Mouse (Mus musculus): ENCODE measurements around the gene Mrgprb3. TPM values are rescaled to one million over a fixed set of nuclear protein-coding genes. Genes with fewer than 3 reads are reported as not detected.

Gene Mrgprb3
- not detected for total RNA-seq (2021)
- long read RNA-seq, experiment 1: 0 reads
- long read RNA-seq, experiment 2: 0 reads

DNA sequence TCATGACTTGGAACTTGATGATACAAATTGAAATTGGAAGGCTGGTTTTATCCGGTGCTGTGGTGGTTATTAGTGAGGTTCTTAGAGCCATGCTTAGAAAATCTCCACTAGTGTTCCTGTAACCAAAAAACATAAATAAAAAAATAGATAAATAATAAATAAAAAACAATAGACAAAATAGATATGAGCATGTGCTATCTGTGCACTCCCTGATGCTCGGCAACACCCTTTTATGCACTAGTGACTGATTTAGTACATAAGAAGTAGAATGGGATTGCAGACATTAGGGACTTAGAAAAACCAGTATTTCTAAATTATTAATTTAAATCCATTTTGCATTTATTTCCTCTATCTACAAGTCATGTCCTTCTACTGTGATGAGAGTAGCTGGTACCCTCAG, at the start of gene Mrgprb3:
Gene Mrgprb3 (minus strand): TSS at position 101 of the 400 bp plus-strand sequence.
- no peak for DNase-seq
- intact Hi-C loops (cut with DNase I; ENCODE audit: low total_unique reads): no loop called here

Other genes with a start within 250 kb of the Mrgprb3 start
- under 1 TPM; 0.29 to 0.44 TPM for gene Mrgprb1, start 187.5 kb downstream of the Mrgprb3 start, total RNA-seq (2021)
- gene Mrgprx2, start 144.5 kb downstream of the Mrgprb3 start, total RNA-seq (2021): under 1 TPM; 0.07 to 0.16 TPM
- under 1 TPM; 0.25 to 0.35 TPM for gene Mrgprb2, start 85.7 kb downstream of the Mrgprb3 start, total RNA-seq (2021)
- gene Zdhhc13, start 145.2 kb upstream of the Mrgprb3 start, total RNA-seq (2021): 1 to 10 TPM; 4.4 to 4.7 TPM
- 100 to 1,000 TPM in 1 of 2 experiments, 10 to 100 TPM in 1; 68.0 to 312 TPM for gene Csrp3, start 204.2 kb upstream of the Mrgprb3 start, total RNA-seq (2021)
- 1 to 10 TPM; 1.6 to 2.0 TPM for gene E2f8, start 237.8 kb upstream of the Mrgprb3 start, total RNA-seq (2021)

Data from gastrocnemius, postnatal 14 days (tissue).